Mouse (Mus musculus): ENCODE results near the gene Tubal3. TPM values are rescaled to one million over a fixed set of nuclear protein-coding genes. Genes with fewer than 3 reads are reported as not detected.

The Tubal3 gene
- polyA plus RNA-seq, 1 experiment from 2014 or later = not detected

DNA sequence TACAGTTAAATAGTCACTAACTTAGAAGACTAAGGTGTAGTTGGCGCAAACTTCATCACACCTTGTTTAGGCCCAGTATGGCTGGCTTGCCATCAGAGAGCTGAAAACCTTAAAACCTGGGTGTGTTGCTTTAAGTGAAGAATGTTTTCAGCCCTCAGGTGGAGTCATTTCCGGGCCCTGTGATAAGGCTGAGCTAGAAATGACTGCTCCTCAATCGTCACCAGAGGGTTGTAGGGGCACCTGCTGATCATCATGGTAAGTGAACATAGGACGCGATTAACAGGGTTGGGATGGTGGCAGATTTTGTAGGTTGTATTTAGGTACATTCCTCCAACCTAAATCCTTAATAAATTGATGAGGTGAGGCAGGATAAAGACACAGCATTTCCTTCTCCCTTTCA is 6.4 kb downstream of the Tubal3 start:
- H3K9me3 ChIP-seq (ENCODE audit: control insufficient read depth, low read length) = no peaks in the 10 kb centered on the region
- H3K4me2 ChIP-seq (ENCODE audit: low read length) = no peak overlapping the region
- no peak overlapping the region for H3K9ac ChIP-seq (ENCODE audit: low read length)
- 51% methylated on average over 5 of the region's 5 CpGs for WGBS
- no peaks in the 10 kb centered on the region for H3K36me3 ChIP-seq (ENCODE audit: control insufficient read depth, insufficient read depth, low read length)
- no peak for ATAC-seq (ENCODE audit: insufficient number of reproducible peaks, insufficient read depth, low FRiP score, low read depth)
- no peak overlapping the region for H3K4me3 ChIP-seq (ENCODE audit: control insufficient read depth in 1 of 2, insufficient read depth in 1 of 2, low read depth in 1 of 2, low read length in 2 of 2)
- H3K4me1 ChIP-seq (ENCODE audit: control insufficient read depth in 2 of 2, insufficient read depth in 2 of 2, low read length in 2 of 2) = no peaks in the 10 kb centered on the region
- no peak overlapping the region for H3K27ac ChIP-seq (replicated peaks in 1 of 2; ENCODE audit: control insufficient read depth in 1 of 2, insufficient read depth in 1 of 2, low read depth in 2 of 2, low read length in 2 of 2)
- no peaks in the 10 kb centered on the region for H3K27me3 ChIP-seq (ENCODE audit: control insufficient read depth, insufficient read depth, low read length)

DNA sequence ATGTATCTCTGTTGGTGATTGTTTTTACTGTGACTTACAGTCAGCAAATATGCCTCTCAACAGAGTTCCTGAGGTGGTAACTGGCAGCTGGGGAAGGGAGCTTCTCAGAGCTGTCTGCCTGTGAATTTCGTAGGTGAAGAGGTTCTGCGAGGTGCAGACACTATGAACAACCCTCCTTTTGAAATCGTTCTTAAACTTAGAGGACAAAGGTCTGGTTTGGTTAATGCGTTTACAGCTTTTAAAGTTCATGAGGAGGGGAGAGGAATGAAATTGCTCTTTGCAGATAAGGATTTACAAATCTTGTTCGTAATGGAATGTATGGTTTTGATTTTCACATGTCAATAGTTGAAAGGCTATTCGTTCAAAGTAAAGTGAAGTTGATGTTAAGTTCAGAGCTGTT is 7.6 kb downstream of the Tubal3 start:
- ATAC-seq (ENCODE audit: insufficient number of reproducible peaks, insufficient read depth, low FRiP score, low read depth) = no peak
- H3K9ac ChIP-seq (ENCODE audit: low read length) = no peak overlapping the region
- 74% methylated on average over 6 of the region's 6 CpGs for WGBS
- no peak overlapping the region for H3K27ac ChIP-seq (replicated peaks in 1 of 2; ENCODE audit: control insufficient read depth in 1 of 2, insufficient read depth in 1 of 2, low read depth in 2 of 2, low read length in 2 of 2)
- H3K9me3 ChIP-seq (ENCODE audit: control insufficient read depth, low read length) = no peaks in the 10 kb centered on the region
- H3K4me2 ChIP-seq (ENCODE audit: low read length) = no peak overlapping the region
- no peak overlapping the region for H3K4me3 ChIP-seq (ENCODE audit: control insufficient read depth in 1 of 2, insufficient read depth in 1 of 2, low read depth in 1 of 2, low read length in 2 of 2)
- H3K4me1 ChIP-seq (ENCODE audit: control insufficient read depth in 2 of 2, insufficient read depth in 2 of 2, low read length in 2 of 2) = no peaks in the 10 kb centered on the region
- H3K27me3 ChIP-seq (ENCODE audit: control insufficient read depth, insufficient read depth, low read length) = no peaks in the 10 kb centered on the region
- no peaks in the 10 kb centered on the region for H3K36me3 ChIP-seq (ENCODE audit: control insufficient read depth, insufficient read depth, low read length)

DNA sequence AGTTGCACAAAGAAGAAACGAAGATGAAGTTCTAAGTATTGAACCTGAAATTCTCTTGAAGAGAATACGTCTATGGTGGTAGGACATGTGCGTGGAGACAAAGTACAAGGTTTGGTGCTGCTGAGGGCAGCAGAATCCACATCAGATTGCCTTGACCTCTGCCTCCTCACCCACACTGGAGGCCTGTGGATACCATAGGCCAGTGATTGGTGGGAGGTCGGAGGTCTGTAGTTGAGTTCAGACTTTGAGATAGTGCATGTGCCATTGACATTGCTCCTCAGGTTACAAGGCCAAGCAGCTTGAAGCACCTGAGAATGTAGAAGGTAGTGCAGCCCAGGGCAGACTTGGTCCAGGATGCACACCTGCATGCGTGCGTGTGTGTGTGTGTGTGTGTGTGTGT is 8.0 kb downstream of the Tubal3 start:
- no peaks in the 10 kb centered on the region for H3K9me3 ChIP-seq (ENCODE audit: control insufficient read depth, low read length)
- H3K4me1 ChIP-seq (ENCODE audit: control insufficient read depth in 2 of 2, insufficient read depth in 2 of 2, low read length in 2 of 2) = no peaks in the 10 kb centered on the region
- no peak for ATAC-seq (ENCODE audit: insufficient number of reproducible peaks, insufficient read depth, low FRiP score, low read depth)
- H3K27ac ChIP-seq (replicated peaks in 1 of 2; ENCODE audit: control insufficient read depth in 1 of 2, insufficient read depth in 1 of 2, low read depth in 2 of 2, low read length in 2 of 2) = no peak overlapping the region
- H3K36me3 ChIP-seq (ENCODE audit: control insufficient read depth, insufficient read depth, low read length) = no peaks in the 10 kb centered on the region
- no peak overlapping the region for H3K4me3 ChIP-seq (ENCODE audit: control insufficient read depth in 1 of 2, insufficient read depth in 1 of 2, low read depth in 1 of 2, low read length in 2 of 2)
- H3K9ac ChIP-seq (ENCODE audit: low read length) = no peak overlapping the region
- no peak overlapping the region for H3K4me2 ChIP-seq (ENCODE audit: low read length)
- no peaks in the 10 kb centered on the region for H3K27me3 ChIP-seq (ENCODE audit: control insufficient read depth, insufficient read depth, low read length)
- 80% methylated on average over 6 of the region's 6 CpGs for WGBS

DNA sequence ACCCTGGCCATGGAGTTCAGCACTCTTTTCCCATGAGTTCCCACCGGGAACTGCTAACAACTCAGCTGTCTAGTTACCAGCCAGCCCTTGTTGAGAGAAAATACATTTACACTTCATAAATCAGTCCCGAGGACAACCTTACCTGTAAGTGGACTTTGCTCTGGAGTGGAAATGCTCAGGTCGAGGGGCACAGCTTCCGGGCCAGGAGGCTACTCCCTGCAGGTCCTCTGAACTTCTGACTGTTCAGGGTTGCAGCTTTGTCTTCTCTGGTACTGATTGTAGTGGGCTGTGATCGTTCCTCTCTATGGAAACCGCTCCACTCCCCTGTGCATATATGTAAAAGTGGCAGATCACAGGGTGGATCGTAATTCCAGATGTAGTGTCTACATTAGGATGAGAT is 26.6 kb downstream of the Tubal3 start:
- no peak for ATAC-seq (ENCODE audit: insufficient number of reproducible peaks, insufficient read depth, low FRiP score, low read depth)
- H3K36me3 ChIP-seq (ENCODE audit: control insufficient read depth, insufficient read depth, low read length) = no peaks in the 10 kb centered on the region
- no peak overlapping the region for H3K27ac ChIP-seq (replicated peaks in 1 of 2; ENCODE audit: control insufficient read depth in 1 of 2, insufficient read depth in 1 of 2, low read depth in 2 of 2, low read length in 2 of 2)
- WGBS = 72% methylated on average over 7 of the region's 7 CpGs
- no peaks in the 10 kb centered on the region for H3K27me3 ChIP-seq (ENCODE audit: control insufficient read depth, insufficient read depth, low read length)
- no peaks in the 10 kb centered on the region for H3K4me1 ChIP-seq (ENCODE audit: control insufficient read depth in 2 of 2, insufficient read depth in 2 of 2, low read length in 2 of 2)
- no peak overlapping the region for H3K4me2 ChIP-seq (ENCODE audit: low read length)
- H3K4me3 ChIP-seq (ENCODE audit: control insufficient read depth in 1 of 2, insufficient read depth in 1 of 2, low read depth in 1 of 2, low read length in 2 of 2) = no peak overlapping the region
- no peak overlapping the region for H3K9ac ChIP-seq (ENCODE audit: low read length)
- no peaks in the 10 kb centered on the region for H3K9me3 ChIP-seq (ENCODE audit: control insufficient read depth, low read length)

DNA sequence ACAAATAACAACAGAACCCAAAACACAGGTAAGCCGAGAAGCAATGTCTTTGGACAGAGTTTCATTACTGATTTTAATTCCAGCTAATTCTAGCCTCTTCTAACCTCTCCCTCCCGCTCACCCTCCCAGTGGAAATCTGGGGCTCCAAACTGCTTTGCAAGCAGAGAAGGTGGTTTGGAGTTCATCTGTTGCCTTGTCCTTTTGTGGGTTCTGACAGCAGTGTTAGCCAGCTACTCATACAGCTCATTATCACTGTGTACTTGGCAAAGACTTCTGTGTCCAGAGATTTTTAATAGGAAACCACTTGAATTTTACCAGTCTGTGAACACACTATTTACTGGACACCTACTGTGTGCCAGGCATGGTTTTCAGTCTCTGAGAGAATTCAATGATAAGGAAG is 27.2 kb downstream of the Tubal3 start, which contains the start of gene Ucn3:
TSS of gene Ucn3 (minus strand) at position 101 of the 400 bp plus-strand sequence.
- no peak for ATAC-seq (ENCODE audit: insufficient number of reproducible peaks, insufficient read depth, low FRiP score, low read depth)
- Histone ChIP-seq H3K27ac (replicated peaks in 1 of 2; ENCODE audit: control insufficient read depth in 1 of 2, insufficient read depth in 1 of 2, low read depth in 2 of 2, low read length in 2 of 2) (no peak within 1 kb of the TSS), H3K9ac (ENCODE audit: low read length) (no peak within 1 kb of the TSS), H3K4me3 (ENCODE audit: control insufficient read depth in 1 of 2, insufficient read depth in 1 of 2, low read depth in 1 of 2, low read length in 2 of 2) (no peak within 1 kb of the TSS), H3K4me1 (ENCODE audit: control insufficient read depth in 2 of 2, insufficient read depth in 2 of 2, low read length in 2 of 2) (no peaks in the 10 kb centered on the region), H3K4me2 (ENCODE audit: low read length) (no peak within 1 kb of the TSS), H3K36me3 (ENCODE audit: control insufficient read depth, insufficient read depth, low read length) (no peaks in the 10 kb centered on the region), H3K27me3 (ENCODE audit: control insufficient read depth, insufficient read depth, low read length) (no peaks in the 10 kb centered on the region), H3K9me3 (ENCODE audit: control insufficient read depth, low read length) (no peaks in the 10 kb centered on the region)
- 76% methylated on average over 2 of the region's 2 CpGs for WGBS

DNA sequence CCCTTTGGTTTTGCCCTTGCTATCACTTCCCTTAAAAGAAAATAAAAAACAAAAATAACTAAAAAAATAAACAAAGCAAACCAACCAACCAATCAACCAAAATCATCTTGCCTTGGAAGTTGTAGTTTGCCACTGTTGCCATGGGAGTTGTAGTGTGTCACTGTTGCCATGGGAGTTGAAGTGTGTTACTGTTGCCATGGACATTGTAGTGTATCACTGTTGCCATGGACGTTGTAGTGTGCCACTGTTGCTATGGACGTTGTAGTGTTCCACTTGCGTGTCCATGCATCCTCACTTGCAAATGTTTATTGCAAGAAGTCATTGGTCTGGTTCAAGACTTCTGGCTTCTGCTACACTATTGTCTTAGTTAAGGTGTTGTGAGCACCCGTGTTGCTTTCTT is 29.2 kb downstream of the Tubal3 start:
- H3K9ac ChIP-seq (ENCODE audit: low read length) = no peak overlapping the region
- H3K9me3 ChIP-seq (ENCODE audit: control insufficient read depth, low read length) = 0 out of 2 replicates have a peak, but pooled peaks cover 3% of the 10 kb centered on the region
- no peak overlapping the region for H3K4me2 ChIP-seq (ENCODE audit: low read length)
- 68% methylated on average over 4 of the region's 4 CpGs for WGBS
- no peaks in the 10 kb centered on the region for H3K27me3 ChIP-seq (ENCODE audit: control insufficient read depth, insufficient read depth, low read length)
- no peaks in the 10 kb centered on the region for H3K4me1 ChIP-seq (ENCODE audit: control insufficient read depth in 2 of 2, insufficient read depth in 2 of 2, low read length in 2 of 2)
- H3K36me3 ChIP-seq (ENCODE audit: control insufficient read depth, insufficient read depth, low read length) = no peaks in the 10 kb centered on the region
- ATAC-seq (ENCODE audit: insufficient number of reproducible peaks, insufficient read depth, low FRiP score, low read depth) = no peak
- H3K4me3 ChIP-seq (ENCODE audit: control insufficient read depth in 1 of 2, insufficient read depth in 1 of 2, low read depth in 1 of 2, low read length in 2 of 2) = no peak overlapping the region
- no peak overlapping the region for H3K27ac ChIP-seq (replicated peaks in 1 of 2; ENCODE audit: control insufficient read depth in 1 of 2, insufficient read depth in 1 of 2, low read depth in 2 of 2, low read length in 2 of 2)

DNA sequence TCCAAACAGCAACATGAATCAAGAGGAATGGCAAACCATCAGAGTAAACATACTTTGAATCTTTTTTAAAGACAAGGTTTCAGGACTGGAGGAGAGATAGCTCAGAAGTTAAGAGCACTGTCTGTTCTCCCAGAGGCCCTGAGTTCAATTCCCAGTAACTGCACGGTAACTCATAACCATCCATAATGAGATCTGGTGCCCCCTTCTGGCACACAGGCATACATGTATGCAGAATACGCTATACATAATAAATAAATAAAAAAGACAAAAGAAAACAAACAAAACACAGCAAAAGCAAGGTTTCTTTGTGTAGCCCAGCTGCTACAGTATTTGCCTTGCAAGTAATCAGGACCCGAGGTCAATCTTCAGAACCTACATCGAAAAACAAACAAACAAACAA is 31.4 kb downstream of the Tubal3 start:
- no peak for ATAC-seq (ENCODE audit: insufficient number of reproducible peaks, insufficient read depth, low FRiP score, low read depth)
- H3K4me1 ChIP-seq (ENCODE audit: control insufficient read depth in 2 of 2, insufficient read depth in 2 of 2, low read length in 2 of 2) = no peaks in the 10 kb centered on the region
- no peak overlapping the region for H3K27ac ChIP-seq (replicated peaks in 1 of 2; ENCODE audit: control insufficient read depth in 1 of 2, insufficient read depth in 1 of 2, low read depth in 2 of 2, low read length in 2 of 2)
- 82% methylated on average over 4 of the region's 4 CpGs for WGBS
- no peak overlapping the region for H3K4me3 ChIP-seq (ENCODE audit: control insufficient read depth in 1 of 2, insufficient read depth in 1 of 2, low read depth in 1 of 2, low read length in 2 of 2)
- no peaks in the 10 kb centered on the region for H3K27me3 ChIP-seq (ENCODE audit: control insufficient read depth, insufficient read depth, low read length)
- H3K36me3 ChIP-seq (ENCODE audit: control insufficient read depth, insufficient read depth, low read length) = no peaks in the 10 kb centered on the region
- H3K4me2 ChIP-seq (ENCODE audit: low read length) = no peak overlapping the region
- 0 out of 2 replicates have a peak, but pooled peaks cover 3% of the 10 kb centered on the region for H3K9me3 ChIP-seq (ENCODE audit: control insufficient read depth, low read length)
- no peak overlapping the region for H3K9ac ChIP-seq (ENCODE audit: low read length)

DNA sequence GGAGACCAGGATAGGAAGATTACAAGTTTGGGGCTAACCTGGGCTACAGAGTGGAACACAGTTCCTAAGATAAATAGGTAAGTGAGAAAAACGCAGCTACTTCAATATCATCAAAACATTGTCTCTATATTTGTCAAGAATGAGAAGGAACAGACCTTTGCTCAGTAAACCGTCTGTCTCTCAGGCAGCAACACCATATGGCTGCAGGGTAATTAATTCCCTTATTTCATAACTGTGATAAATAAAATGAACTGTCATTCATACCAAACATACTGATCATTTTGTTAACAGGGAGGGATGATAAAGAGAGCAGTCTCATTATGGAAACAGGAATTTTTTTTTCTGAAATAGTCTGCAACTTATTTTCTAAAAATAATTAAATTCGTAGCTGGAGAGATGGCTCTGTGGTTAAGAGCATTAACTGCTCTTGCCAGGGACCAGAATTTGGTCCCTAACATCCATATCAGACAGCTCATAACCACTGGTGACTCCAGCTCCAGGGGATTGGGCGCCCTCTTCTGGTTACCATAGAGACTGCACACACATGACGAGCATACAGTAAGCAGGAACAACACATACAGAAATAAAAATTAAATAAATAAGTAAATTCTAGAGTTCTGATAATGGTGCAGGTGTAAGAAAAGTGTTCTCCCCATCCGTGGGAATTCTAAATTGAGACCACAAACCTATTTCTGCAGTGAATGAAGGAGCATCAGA is 33.3 kb downstream of the Tubal3 start:
- Histone ChIP-seq H3K27me3 (ENCODE audit: control insufficient read depth, insufficient read depth, low read length) (no peaks in the 10 kb centered on the region), H3K4me2 (ENCODE audit: low read length) (no peak overlapping the region), H3K9ac (ENCODE audit: low read length) (no peak overlapping the region), H3K4me1 (ENCODE audit: control insufficient read depth in 2 of 2, insufficient read depth in 2 of 2, low read length in 2 of 2) (no peaks in the 10 kb centered on the region), H3K4me3 (ENCODE audit: control insufficient read depth in 1 of 2, insufficient read depth in 1 of 2, low read depth in 1 of 2, low read length in 2 of 2) (no peak overlapping the region), H3K36me3 (ENCODE audit: control insufficient read depth, insufficient read depth, low read length) (no peaks in the 10 kb centered on the region), H3K27ac (replicated peaks in 1 of 2; ENCODE audit: control insufficient read depth in 1 of 2, insufficient read depth in 1 of 2, low read depth in 2 of 2, low read length in 2 of 2) (no peak overlapping the region), H3K9me3 (ENCODE audit: control insufficient read depth, low read length) (0 out of 2 replicates have a peak, but pooled peaks cover 3% of the 10 kb centered on the region)
- 70% methylated on average over 6 of the region's 6 CpGs for WGBS
- no peak for ATAC-seq (ENCODE audit: insufficient number of reproducible peaks, insufficient read depth, low FRiP score, low read depth)
